Mouse (Mus musculus): ENCODE data around the gene Mrgprf. TPM values are rescaled to one million over a fixed set of nuclear protein-coding genes. Genes with fewer than 3 reads are reported as not detected.

Gene Mrgprf
- polyA plus RNA-seq (2014; fragmentation: Nextera tagmentation; extraction: Ambion mirVana): 0.09 and 2.5 TPM in 2 replicates

DNA sequence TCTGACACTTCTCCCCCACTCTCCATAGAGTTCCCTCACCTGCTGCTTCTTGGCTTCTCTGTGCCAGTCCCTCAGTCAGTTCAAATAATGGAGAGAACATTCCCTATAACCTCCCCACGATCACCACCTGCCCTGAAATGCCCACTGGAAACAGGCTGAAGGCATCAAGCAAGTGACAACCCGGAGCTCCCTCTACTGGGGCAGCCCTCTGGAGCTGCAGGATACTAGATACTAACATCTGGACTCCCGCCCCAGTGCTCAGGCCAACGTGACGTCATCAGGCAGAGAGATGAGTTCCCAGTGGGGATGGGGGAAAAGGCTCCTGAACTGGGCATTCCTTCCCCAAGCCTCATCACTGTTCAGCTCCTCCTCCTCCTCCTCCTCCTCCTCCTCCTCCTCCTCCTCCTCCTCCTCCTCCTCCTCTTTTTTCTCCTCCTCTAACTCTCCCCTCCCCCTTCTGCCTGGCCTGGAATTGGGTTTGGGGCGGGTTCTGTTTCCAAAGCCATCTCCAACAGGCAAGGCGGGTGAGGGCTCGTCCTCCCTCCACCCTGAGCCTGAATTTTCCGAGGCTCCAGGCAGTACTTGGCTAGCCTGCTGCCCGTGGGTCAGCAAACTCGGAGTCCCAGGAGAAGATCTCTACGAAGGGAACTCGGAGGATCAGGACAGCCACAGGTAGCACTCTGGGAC, at the start of gene Mrgprf:
Mrgprf (plus strand) TSS at position 508 of the 687 bp plus-strand sequence.
- H3K4me2 ChIP-seq (ENCODE audit: low read depth, low read length): no peak within 1 kb of the TSS
- H3K36me3 ChIP-seq (ENCODE audit: control insufficient read depth, insufficient read depth, low read length): no peaks in the 10 kb centered on the region
- no peaks in the 10 kb centered on the region for H3K27me3 ChIP-seq (ENCODE audit: control insufficient read depth, insufficient read depth, low read length)
- no peak for ATAC-seq (ENCODE audit: low read depth)
- 36% methylated on average over 12 of the region's 13 CpGs for WGBS
- 0 out of 2 replicates have a peak, but pooled peaks cover 3% of the 10 kb centered on the region for H3K4me1 ChIP-seq (ENCODE audit: control insufficient read depth, insufficient read depth, low read length)
- no peak within 1 kb of the TSS for H3K9ac ChIP-seq (replicated peaks; ENCODE audit: low read depth, low read length)
- no peak within 1 kb of the TSS for H3K27ac ChIP-seq (ENCODE audit: low read depth, low read length)
- no peaks in the 10 kb centered on the region for H3K9me3 ChIP-seq (ENCODE audit: control insufficient read depth, low read length)
- H3K4me3 ChIP-seq (ENCODE audit: low read depth, low read length): no peak within 1 kb of the TSS

DNA sequence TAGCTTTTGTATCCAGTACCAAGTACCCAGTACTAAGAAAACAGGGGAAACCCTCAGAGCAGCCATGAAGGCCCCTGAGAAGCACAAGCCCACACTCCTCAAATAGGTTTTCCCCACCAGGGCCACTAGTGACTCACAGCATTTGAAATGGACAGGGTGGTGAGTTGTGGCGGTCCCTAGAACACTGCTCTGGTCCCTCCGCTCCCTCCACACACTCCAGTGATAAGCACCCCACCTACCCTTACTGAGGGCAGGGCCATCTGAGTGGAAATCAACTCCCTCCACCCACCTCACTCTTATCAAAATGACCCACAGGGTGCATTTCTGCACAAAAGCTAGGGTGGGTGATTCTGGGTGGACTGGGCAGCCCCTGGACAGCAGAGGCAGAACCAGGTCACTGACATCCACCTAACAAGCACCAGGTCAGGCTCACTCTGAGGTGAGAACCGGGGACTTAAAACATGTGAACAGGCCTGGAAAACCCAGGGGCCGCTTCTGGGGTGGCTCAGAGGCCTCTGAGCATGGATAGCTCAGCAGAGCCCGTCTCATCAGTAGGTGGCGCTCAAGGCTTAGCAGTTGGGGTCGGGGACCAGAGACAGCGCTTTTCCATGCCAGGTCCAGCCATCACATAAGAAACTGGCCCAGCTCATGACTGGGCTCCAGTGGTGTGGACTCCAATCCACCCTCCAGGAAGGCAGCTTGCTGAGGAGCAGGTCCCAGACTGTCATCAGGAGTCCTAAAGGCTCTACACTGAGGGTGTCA, 47.7 kb upstream of the Mrgprf start:
- 30% methylated on average over 8 of the region's 8 CpGs for WGBS
- peak; percentile 84; the same call in 1 of the 2 replicates for ATAC-seq (ENCODE audit: low read depth)
- no peak overlapping the region for H3K4me2 ChIP-seq (ENCODE audit: low read depth, low read length)
- no peaks in the 10 kb centered on the region for H3K9me3 ChIP-seq (ENCODE audit: control insufficient read depth, low read length)
- H3K4me1 ChIP-seq (ENCODE audit: control insufficient read depth, insufficient read depth, low read length): no peaks in the 10 kb centered on the region
- no peaks in the 10 kb centered on the region for H3K36me3 ChIP-seq (ENCODE audit: control insufficient read depth, insufficient read depth, low read length)
- no peak overlapping the region for H3K27ac ChIP-seq (ENCODE audit: low read depth, low read length)
- no peaks in the 10 kb centered on the region for H3K27me3 ChIP-seq (ENCODE audit: control insufficient read depth, insufficient read depth, low read length)
- H3K9ac ChIP-seq (replicated peaks; ENCODE audit: low read depth, low read length): no peak overlapping the region
- no peak overlapping the region for H3K4me3 ChIP-seq (ENCODE audit: low read depth, low read length)

DNA sequence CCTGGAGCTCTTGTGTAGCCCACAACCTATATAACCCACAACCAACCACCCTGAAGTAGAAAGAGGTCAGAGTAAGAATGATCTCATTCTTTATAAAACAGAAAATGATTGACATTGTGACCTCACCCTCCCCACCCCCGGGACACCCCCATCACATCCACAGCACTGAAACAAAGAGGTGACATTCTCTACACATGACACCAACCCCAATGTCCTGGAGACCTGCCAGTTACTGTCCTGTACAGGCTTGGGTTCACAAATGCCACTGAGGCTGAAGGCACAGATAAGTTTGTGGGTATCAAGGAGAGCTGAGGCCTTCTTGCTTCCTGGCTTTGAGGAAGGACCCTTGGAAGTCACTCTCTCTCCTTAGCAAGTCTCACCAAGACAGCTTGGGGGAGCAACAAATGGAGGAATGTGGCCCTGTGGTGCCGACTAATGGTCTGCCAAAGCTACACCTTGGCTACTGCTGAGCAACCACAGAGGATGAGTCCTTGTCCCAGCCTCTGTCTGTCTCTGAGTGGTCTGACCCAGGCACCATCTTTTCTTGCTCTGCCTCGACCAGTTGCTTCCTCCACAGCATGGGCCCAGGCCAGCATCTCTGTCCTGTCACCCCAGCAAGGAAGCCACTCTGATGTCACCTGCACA, 46.5 kb upstream of the Mrgprf start:
- Histone ChIP-seq H3K27ac (ENCODE audit: low read depth, low read length) (no peak overlapping the region), H3K9ac (replicated peaks; ENCODE audit: low read depth, low read length) (no peak overlapping the region), H3K4me2 (ENCODE audit: low read depth, low read length) (no peak overlapping the region), H3K4me1 (ENCODE audit: control insufficient read depth, insufficient read depth, low read length) (no peaks in the 10 kb centered on the region), H3K36me3 (ENCODE audit: control insufficient read depth, insufficient read depth, low read length) (no peaks in the 10 kb centered on the region), H3K4me3 (ENCODE audit: low read depth, low read length) (no peak overlapping the region), H3K9me3 (ENCODE audit: control insufficient read depth, low read length) (no peaks in the 10 kb centered on the region), H3K27me3 (ENCODE audit: control insufficient read depth, insufficient read depth, low read length) (no peaks in the 10 kb centered on the region)
- ATAC-seq (ENCODE audit: low read depth): no peak
- 75% methylated on average over 3 of the region's 3 CpGs for WGBS

DNA sequence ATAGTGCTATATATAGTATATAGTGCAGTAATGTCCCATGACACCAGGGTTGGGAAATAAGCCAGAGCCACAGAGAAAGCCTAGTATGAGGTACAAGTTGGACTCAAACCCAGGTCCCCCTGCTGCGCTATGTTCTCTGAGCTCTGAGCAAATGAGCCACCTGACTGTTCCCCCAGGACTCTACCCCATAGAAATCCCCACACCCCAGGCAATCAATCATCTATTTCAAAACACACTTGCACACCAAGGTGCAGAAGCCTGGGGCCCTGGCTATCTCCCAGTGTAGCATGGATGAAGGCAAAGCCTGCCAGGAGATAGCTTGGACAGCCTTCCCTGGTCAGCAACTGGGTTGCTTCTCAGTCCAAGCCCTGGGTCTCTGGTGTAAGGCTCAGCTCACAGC, 44.5 kb upstream of the Mrgprf start:
- Histone ChIP-seq H3K4me2 (ENCODE audit: low read depth, low read length) (no peak overlapping the region), H3K4me1 (ENCODE audit: control insufficient read depth, insufficient read depth, low read length) (no peaks in the 10 kb centered on the region), H3K27me3 (ENCODE audit: control insufficient read depth, insufficient read depth, low read length) (no peaks in the 10 kb centered on the region), H3K9me3 (ENCODE audit: control insufficient read depth, low read length) (no peaks in the 10 kb centered on the region), H3K36me3 (ENCODE audit: control insufficient read depth, insufficient read depth, low read length) (no peaks in the 10 kb centered on the region), H3K27ac (ENCODE audit: low read depth, low read length) (no peak overlapping the region), H3K4me3 (ENCODE audit: low read depth, low read length) (no peak overlapping the region), H3K9ac (replicated peaks; ENCODE audit: low read depth, low read length) (no peak overlapping the region)
- ATAC-seq (ENCODE audit: low read depth): no peak
- 94% methylated on average over 1 of the region's 1 CpGs for WGBS

DNA sequence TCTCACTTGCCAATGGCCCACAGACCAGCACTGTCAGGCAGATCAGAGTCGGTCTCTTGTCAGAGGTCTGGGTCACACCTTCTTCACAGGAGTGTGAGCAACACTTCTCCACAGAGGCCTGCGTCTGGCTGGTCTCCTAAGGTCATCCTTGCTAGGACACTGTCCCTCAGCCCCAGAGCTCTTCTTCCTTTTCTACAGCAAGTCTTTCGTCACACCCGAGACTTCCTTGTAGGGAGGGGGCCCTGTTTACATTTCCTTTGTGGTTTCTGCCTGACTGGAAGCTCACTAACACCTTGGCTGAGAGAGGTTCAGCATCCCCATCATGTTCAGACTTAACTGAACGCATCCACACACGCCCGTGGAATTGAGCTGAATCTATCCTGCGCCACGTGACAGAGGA, 36.4 kb upstream of the Mrgprf start:
- ATAC-seq (ENCODE audit: low read depth): no peak
- Histone ChIP-seq H3K4me2 (ENCODE audit: low read depth, low read length) (no peak overlapping the region), H3K27me3 (ENCODE audit: control insufficient read depth, insufficient read depth, low read length) (no peaks in the 10 kb centered on the region), H3K9ac (replicated peaks; ENCODE audit: low read depth, low read length) (no peak overlapping the region), H3K4me3 (ENCODE audit: low read depth, low read length) (no peak overlapping the region), H3K27ac (ENCODE audit: low read depth, low read length) (no peak overlapping the region), H3K36me3 (ENCODE audit: control insufficient read depth, insufficient read depth, low read length) (no peaks in the 10 kb centered on the region), H3K4me1 (ENCODE audit: control insufficient read depth, insufficient read depth, low read length) (no peaks in the 10 kb centered on the region), H3K9me3 (ENCODE audit: control insufficient read depth, low read length) (no peaks in the 10 kb centered on the region)
- WGBS: 90% methylated on average over 9 of the region's 9 CpGs

DNA sequence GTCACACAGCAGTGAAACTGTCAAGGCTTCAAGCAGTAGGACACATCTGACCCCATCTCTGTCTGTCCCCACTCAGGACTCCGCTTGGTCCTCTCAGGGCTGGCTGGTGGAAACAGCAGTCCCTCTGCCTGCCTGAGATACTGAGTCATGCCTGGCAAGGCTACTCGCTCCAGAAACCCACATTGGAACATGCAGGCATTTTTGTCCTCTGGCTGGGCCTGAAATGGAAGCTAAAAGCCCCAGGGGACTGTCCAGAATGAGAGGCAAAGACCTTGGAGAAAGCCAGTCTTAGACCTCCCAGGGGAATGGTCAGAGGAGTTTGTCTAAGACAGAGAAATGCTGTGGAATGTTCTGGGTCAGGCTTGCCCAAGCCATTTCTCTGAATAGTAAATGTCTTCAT, 34.6 kb upstream of the Mrgprf start:
- Histone ChIP-seq H3K27me3 (ENCODE audit: control insufficient read depth, insufficient read depth, low read length) (no peaks in the 10 kb centered on the region), H3K4me3 (ENCODE audit: low read depth, low read length) (no peak overlapping the region), H3K4me2 (ENCODE audit: low read depth, low read length) (no peak overlapping the region), H3K9me3 (ENCODE audit: control insufficient read depth, low read length) (no peaks in the 10 kb centered on the region), H3K27ac (ENCODE audit: low read depth, low read length) (no peak overlapping the region), H3K4me1 (ENCODE audit: control insufficient read depth, insufficient read depth, low read length) (no peaks in the 10 kb centered on the region), H3K9ac (replicated peaks; ENCODE audit: low read depth, low read length) (no peak overlapping the region), H3K36me3 (ENCODE audit: control insufficient read depth, insufficient read depth, low read length) (no peaks in the 10 kb centered on the region; the same call in 1 of the 2 replicates)
- no peak for ATAC-seq (ENCODE audit: low read depth)
- 89% methylated on average over 2 of the region's 2 CpGs for WGBS

DNA sequence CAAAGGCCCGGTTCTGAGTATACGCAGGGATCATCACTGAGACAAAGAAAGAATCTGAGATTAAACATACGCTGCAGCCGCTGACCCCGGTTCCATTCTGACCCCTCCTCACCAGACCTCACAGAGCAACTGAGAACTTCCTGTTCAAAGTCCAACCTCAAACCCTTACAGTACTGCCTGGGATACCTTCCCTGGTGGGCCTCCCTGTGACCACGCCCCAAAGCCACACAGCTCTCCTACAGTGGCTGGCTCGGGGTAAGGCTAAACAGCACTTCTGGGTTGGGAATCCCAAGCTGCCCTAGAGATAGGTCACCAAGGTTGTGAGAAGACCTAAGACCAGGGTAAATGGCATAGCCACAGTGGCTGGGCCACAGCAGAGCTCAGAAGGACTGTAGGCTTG, 31.7 kb upstream of the Mrgprf start:
- Histone ChIP-seq H3K27ac (ENCODE audit: low read depth, low read length) (no peak overlapping the region), H3K4me2 (ENCODE audit: low read depth, low read length) (no peak overlapping the region), H3K36me3 (ENCODE audit: control insufficient read depth, insufficient read depth, low read length) (no peaks in the 10 kb centered on the region; the same call in 1 of the 2 replicates), H3K9ac (replicated peaks; ENCODE audit: low read depth, low read length) (no peak overlapping the region), H3K4me3 (ENCODE audit: low read depth, low read length) (no peak overlapping the region), H3K9me3 (ENCODE audit: control insufficient read depth, low read length) (no peaks in the 10 kb centered on the region), H3K4me1 (ENCODE audit: control insufficient read depth, insufficient read depth, low read length) (no peaks in the 10 kb centered on the region), H3K27me3 (ENCODE audit: control insufficient read depth, insufficient read depth, low read length) (no peaks in the 10 kb centered on the region)
- 97% methylated on average over 7 of the region's 7 CpGs for WGBS
- no peak for ATAC-seq (ENCODE audit: low read depth)

DNA sequence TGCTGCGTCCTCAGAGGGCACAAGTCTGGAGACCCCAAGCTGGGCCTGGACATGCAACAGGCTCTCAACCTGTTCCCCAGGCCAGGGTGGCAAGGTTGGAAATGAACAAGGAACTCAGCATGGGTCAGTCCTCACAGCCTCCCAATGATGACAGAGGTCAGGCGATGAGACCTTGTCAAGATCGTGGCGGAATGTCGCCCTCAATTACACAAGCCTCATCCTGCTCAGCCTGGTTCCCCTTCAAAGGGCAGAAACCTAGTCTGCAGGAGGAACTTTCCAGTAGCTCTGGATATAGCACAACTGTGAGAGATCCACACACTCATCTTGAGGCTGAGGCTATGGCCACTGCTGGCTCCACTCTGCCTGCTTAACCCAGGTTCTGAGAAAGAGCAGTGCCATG, 29.7 kb upstream of the Mrgprf start:
- Histone ChIP-seq H3K9ac (replicated peaks; ENCODE audit: low read depth, low read length) (no peak overlapping the region), H3K36me3 (ENCODE audit: control insufficient read depth, insufficient read depth, low read length) (no peaks in the 10 kb centered on the region; the same call in 1 of the 2 replicates), H3K4me3 (ENCODE audit: low read depth, low read length) (no peak overlapping the region), H3K4me1 (ENCODE audit: control insufficient read depth, insufficient read depth, low read length) (no peaks in the 10 kb centered on the region), H3K4me2 (ENCODE audit: low read depth, low read length) (no peak overlapping the region), H3K9me3 (ENCODE audit: control insufficient read depth, low read length) (no peaks in the 10 kb centered on the region), H3K27ac (ENCODE audit: low read depth, low read length) (no peak overlapping the region), H3K27me3 (ENCODE audit: control insufficient read depth, insufficient read depth, low read length) (no peaks in the 10 kb centered on the region)
- ATAC-seq (ENCODE audit: low read depth): no peak
- WGBS: 92% methylated on average over 5 of the region's 5 CpGs

DNA sequence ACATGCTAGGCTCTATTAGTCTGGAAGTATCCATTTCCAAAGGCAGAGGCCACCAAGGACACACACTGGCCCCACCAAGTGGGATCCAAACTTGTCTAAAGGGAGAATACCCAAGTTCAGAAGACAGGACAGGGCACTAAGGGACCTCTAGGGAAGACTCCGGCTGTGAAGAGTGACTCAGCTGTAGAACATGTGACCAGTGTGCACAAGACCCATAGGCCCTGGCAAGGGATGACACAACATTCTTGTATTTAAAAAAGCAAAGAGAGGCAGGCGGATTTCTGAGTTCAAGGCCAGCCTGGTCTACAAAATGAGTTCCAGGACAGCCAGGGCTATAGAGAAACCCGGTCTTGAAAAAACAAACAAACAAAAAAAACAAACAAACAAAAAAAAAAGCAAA, 25.1 kb upstream of the Mrgprf start:
- Histone ChIP-seq H3K36me3 (ENCODE audit: control insufficient read depth, insufficient read depth, low read length) (no peaks in the 10 kb centered on the region; the same call in 1 of the 2 replicates), H3K4me1 (ENCODE audit: control insufficient read depth, insufficient read depth, low read length) (no peaks in the 10 kb centered on the region), H3K9ac (replicated peaks; ENCODE audit: low read depth, low read length) (no peak overlapping the region), H3K27ac (ENCODE audit: low read depth, low read length) (no peak overlapping the region), H3K4me2 (ENCODE audit: low read depth, low read length) (no peak overlapping the region), H3K27me3 (ENCODE audit: control insufficient read depth, insufficient read depth, low read length) (no peaks in the 10 kb centered on the region), H3K4me3 (ENCODE audit: low read depth, low read length) (no peak overlapping the region), H3K9me3 (ENCODE audit: control insufficient read depth, low read length) (no peaks in the 10 kb centered on the region)
- no peak for ATAC-seq (ENCODE audit: low read depth)
- 90% methylated on average over 3 of the region's 3 CpGs for WGBS
